Mouse (Mus musculus): ENCODE results near the gene Jarid2. TPM values are rescaled to one million over a fixed set of nuclear protein-coding genes. Genes with fewer than 3 reads are reported as not detected.

The Jarid2 gene
- polyA plus RNA-seq, 1 experiment: 3.9 TPM

GRCm38 (mm10) chr13:44957049-44957448, 227.8 kb downstream of the Jarid2 start:
- Histone ChIP-seq H3K79me2 (ENCODE audit: control insufficient read depth, insufficient read depth) (peaks cover 7% of the 10 kb centered on the region), H3ac (ENCODE audit: control insufficient read depth, insufficient read length) (no peak overlapping the region), H3K4me3 (no peak overlapping the region), H3K36me3 (ENCODE audit: control insufficient read depth, insufficient read depth) (peaks cover 11% of the 10 kb centered on the region), H3K4me2 (ENCODE audit: low read depth) (no peak overlapping the region), H3K27me3 (ENCODE audit: control insufficient read depth, insufficient read depth, insufficient read length) (no peaks in the 10 kb centered on the region)
- no peak for TF ChIP-seq MYOG (IDR thresholded peaks at IDR 0.05; ENCODE audit: control insufficient read depth in 1 of 3, insufficient read depth in 1 of 3, insufficient read length in 2 of 3, low read depth in 2 of 3)
- TF ChIP-seq POLR2A (IDR thresholded peaks at IDR 0.05; ENCODE audit: insufficient read length, low read depth): no peak
- TF ChIP-seq MYOD1 (IDR thresholded peaks at IDR 0.05; ENCODE audit: control insufficient read depth in 1 of 3, insufficient read length in 2 of 3, low read depth in 2 of 3): no peak
- no peak for TF ChIP-seq TCF12 (IDR thresholded peaks at IDR 0.05; ENCODE audit: insufficient read depth, poor library complexity, severe bottlenecking)
- TF ChIP-seq TCF3 (IDR thresholded peaks at IDR 0.05; ENCODE audit: insufficient read length, low read depth): no peak
- TF ChIP-seq POLR2AphosphoS2 (IDR thresholded peaks at IDR 0.05; ENCODE audit: insufficient read length, low read depth): no peak
- no peak for TF ChIP-seq E2F4 (IDR thresholded peaks at IDR 0.05; ENCODE audit: insufficient read depth)
- no peak for TF ChIP-seq USF1 (IDR thresholded peaks at IDR 0.05; ENCODE audit: low read depth)
- no peak for TF ChIP-seq SRF (IDR thresholded peaks at IDR 0.05; ENCODE audit: control insufficient read depth, insufficient read length, low read depth)
- TF ChIP-seq MAX (IDR thresholded peaks at IDR 0.05; ENCODE audit: low read depth): no peak
- no peak for TF ChIP-seq REST (IDR thresholded peaks at IDR 0.05; ENCODE audit: insufficient read depth, insufficient read length)
- no peak for TF ChIP-seq CEBPB (IDR thresholded peaks at IDR 0.05; ENCODE audit: insufficient read depth, poor library complexity, severe bottlenecking)

- Histone ChIP-seq H3K27me3 (ENCODE audit: control insufficient read depth, insufficient read depth, insufficient read length) (no peaks in the 10 kb centered on the region), H3K36me3 (ENCODE audit: control insufficient read depth, insufficient read depth) (peaks cover 16% of the 10 kb centered on the region), H3K4me2 (ENCODE audit: low read depth) (no peak overlapping the region), H3K79me2 (ENCODE audit: control insufficient read depth, insufficient read depth) (no peaks in the 10 kb centered on the region), H3K4me3 (no peak overlapping the region), H3ac (ENCODE audit: control insufficient read depth, insufficient read length) (no peak overlapping the region)
- TF ChIP-seq REST (IDR thresholded peaks at IDR 0.05; ENCODE audit: insufficient read depth, insufficient read length) (no peak), E2F4 (IDR thresholded peaks at IDR 0.05; ENCODE audit: insufficient read depth) (no peak), TCF3 (IDR thresholded peaks at IDR 0.05; ENCODE audit: insufficient read length, low read depth) (no peak), POLR2AphosphoS2 (IDR thresholded peaks at IDR 0.05; ENCODE audit: insufficient read length, low read depth) (no peak), MYOD1 (IDR thresholded peaks at IDR 0.05; ENCODE audit: control insufficient read depth in 1 of 3, insufficient read length in 2 of 3, low read depth in 2 of 3) (no peak), TCF12 (IDR thresholded peaks at IDR 0.05; ENCODE audit: insufficient read depth, poor library complexity, severe bottlenecking) (no peak), CEBPB (IDR thresholded peaks at IDR 0.05; ENCODE audit: insufficient read depth, poor library complexity, severe bottlenecking) (no peak), SRF (IDR thresholded peaks at IDR 0.05; ENCODE audit: control insufficient read depth, insufficient read length, low read depth) (no peak), MYOG (IDR thresholded peaks at IDR 0.05; ENCODE audit: control insufficient read depth in 1 of 3, insufficient read depth in 1 of 3, insufficient read length in 2 of 3, low read depth in 2 of 3) (no peak), MAX (IDR thresholded peaks at IDR 0.05; ENCODE audit: low read depth) (no peak), USF1 (IDR thresholded peaks at IDR 0.05; ENCODE audit: low read depth) (no peak), POLR2A (IDR thresholded peaks at IDR 0.05; ENCODE audit: insufficient read length, low read depth) (no peak)
These were observed 231.4 kb downstream of the Jarid2 start for GRCm38 (mm10) chr13:44960542-44961291.
